Mouse (Mus musculus): ENCODE measurements around the gene Ston1. TPM values are rescaled to one million over a fixed set of nuclear protein-coding genes. Genes with fewer than 3 reads are reported as not detected.

Gene Ston1
- polyA plus RNA-seq, 1 experiment from 2014 or later = 11.5 TPM

DNA sequence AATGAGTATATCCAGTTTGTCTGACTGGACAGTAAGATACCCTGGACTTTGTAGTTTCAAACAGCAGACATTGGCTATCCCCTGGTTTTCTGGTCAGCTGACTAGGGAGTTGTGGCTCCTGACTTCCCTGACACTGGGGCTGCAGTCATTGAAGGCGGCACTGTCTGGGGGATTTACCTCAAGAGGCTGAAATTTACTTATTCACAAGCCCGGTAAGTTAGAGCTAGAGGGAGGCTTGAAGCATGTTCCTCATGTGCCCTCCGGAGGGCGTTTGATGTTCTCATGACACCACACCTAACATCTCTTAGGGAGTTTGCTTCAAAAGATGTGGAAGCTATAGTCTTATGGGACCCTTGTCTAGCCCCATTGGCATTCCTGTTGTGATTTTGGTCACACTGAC, 40.8 kb upstream of the Ston1 start:
- Histone ChIP-seq H3K4me1 (ENCODE audit: control insufficient read depth, insufficient read depth, low read length) (0 out of 2 replicates have a peak, but pooled peaks cover 9% of the 10 kb centered on the region), H3K27me3 (ENCODE audit: control insufficient read depth, insufficient read depth, low read length) (no peaks in the 10 kb centered on the region), H3K9me3 (ENCODE audit: control insufficient read depth, low read length) (no peaks in the 10 kb centered on the region), H3K27ac (ENCODE audit: low read depth, low read length) (no peak overlapping the region), H3K4me2 (replicated peaks; ENCODE audit: low read depth, low read length) (no peak overlapping the region), H3K4me3 (ENCODE audit: low read length) (no peak overlapping the region), H3K9ac (ENCODE audit: low read depth, low read length) (no peak overlapping the region), H3K36me3 (ENCODE audit: control insufficient read depth, insufficient read depth, low read length) (peaks cover 13% of the 10 kb centered on the region; the same call in 1 of the 2 replicates)
- WGBS = 84% methylated on average over 4 of the region's 4 CpGs
- ATAC-seq (ENCODE audit: low FRiP score, low TSS enrichment) = no peak

DNA sequence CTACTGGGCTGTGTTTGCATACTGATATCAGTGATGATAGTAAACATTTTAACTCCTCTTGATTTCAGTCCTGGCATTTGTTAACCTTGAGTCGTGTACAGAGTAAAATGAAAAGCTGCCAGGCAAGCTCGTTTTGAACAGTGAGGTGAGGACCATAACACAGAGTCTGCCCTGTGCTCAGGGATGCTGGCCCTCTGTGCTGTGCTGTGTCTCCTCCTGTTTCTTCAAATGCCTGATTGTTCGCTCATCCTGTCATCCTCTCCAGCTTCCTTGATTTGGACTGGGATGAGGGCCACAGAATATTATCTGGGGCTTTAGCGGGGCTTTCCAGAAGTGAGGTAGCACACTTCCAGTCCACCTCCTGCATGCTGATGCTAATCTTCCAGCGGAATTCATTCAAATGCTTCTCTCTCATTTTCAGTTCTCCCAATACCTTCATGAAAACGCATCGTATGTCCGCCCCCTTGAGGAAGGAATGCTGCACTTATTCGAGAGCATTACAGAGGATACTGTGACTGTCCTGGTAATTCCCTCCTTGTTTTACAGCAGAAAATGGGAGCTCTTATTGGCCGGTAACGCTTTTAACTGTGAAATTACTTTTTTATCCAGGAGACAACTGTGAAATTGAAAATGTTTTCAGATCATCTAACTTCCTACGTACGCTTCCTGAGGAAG, 39.2 kb upstream of the Ston1 start:
- Histone ChIP-seq H3K9ac (ENCODE audit: low read depth, low read length) (no peak overlapping the region), H3K27me3 (ENCODE audit: control insufficient read depth, insufficient read depth, low read length) (no peaks in the 10 kb centered on the region), H3K36me3 (ENCODE audit: control insufficient read depth, insufficient read depth, low read length) (peaks cover 16% of the 10 kb centered on the region; the same call in 1 of the 2 replicates), H3K9me3 (ENCODE audit: control insufficient read depth, low read length) (no peaks in the 10 kb centered on the region), H3K4me2 (replicated peaks; ENCODE audit: low read depth, low read length) (no peak overlapping the region), H3K27ac (ENCODE audit: low read depth, low read length) (no peak overlapping the region), H3K4me3 (ENCODE audit: low read length) (no peak overlapping the region), H3K4me1 (ENCODE audit: control insufficient read depth, insufficient read depth, low read length) (no peaks in the 10 kb centered on the region)
- WGBS = 45% methylated on average over 13 of the region's 13 CpGs
- peak; percentile 84; the same call in 1 of the 2 replicates for ATAC-seq (ENCODE audit: low FRiP score, low TSS enrichment)

DNA sequence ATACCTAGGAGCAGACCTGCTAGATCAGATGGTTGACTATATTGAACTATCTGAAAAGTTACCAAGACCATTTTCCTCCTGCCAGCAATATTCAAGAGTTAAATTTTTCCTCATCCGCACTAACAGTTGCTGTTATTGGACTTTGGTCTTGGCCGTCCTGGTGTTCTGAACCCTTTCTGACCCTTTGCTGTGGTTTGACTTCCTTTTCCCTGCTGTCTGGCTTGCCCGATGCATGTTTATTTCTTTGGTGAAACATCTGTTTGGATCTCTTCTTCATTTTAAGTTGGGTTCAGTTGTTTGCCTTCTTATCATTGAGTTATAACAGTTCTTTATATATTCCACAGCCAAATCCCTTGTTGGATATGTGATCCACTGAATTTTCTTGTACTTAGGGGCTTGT, 33.9 kb upstream of the Ston1 start:
- no peak overlapping the region for H3K27ac ChIP-seq (ENCODE audit: low read depth, low read length)
- no peaks in the 10 kb centered on the region for H3K27me3 ChIP-seq (ENCODE audit: control insufficient read depth, insufficient read depth, low read length)
- no peak overlapping the region for H3K9ac ChIP-seq (ENCODE audit: low read depth, low read length)
- H3K4me3 ChIP-seq (ENCODE audit: low read length) = no peak overlapping the region
- H3K36me3 ChIP-seq (ENCODE audit: control insufficient read depth, insufficient read depth, low read length) = peaks cover 24% of the 10 kb centered on the region; the same call in 1 of the 2 replicates
- H3K4me2 ChIP-seq (replicated peaks; ENCODE audit: low read depth, low read length) = no peak overlapping the region
- no peaks in the 10 kb centered on the region for H3K9me3 ChIP-seq (ENCODE audit: control insufficient read depth, low read length)
- ATAC-seq (ENCODE audit: low FRiP score, low TSS enrichment) = no peak
- H3K4me1 ChIP-seq (ENCODE audit: control insufficient read depth, insufficient read depth, low read length) = no peaks in the 10 kb centered on the region
- 61% methylated on average over 3 of the region's 3 CpGs for WGBS

- no peak overlapping the region for H3K4me3 ChIP-seq (ENCODE audit: low read length)
- no peaks in the 10 kb centered on the region for H3K9me3 ChIP-seq (ENCODE audit: control insufficient read depth, low read length)
- H3K9ac ChIP-seq (ENCODE audit: low read depth, low read length) = no peak overlapping the region
- no peak for ATAC-seq (ENCODE audit: low FRiP score, low TSS enrichment)
- no peak overlapping the region for H3K27ac ChIP-seq (ENCODE audit: low read depth, low read length)
- WGBS = 84% methylated on average over 10 of the region's 10 CpGs
- no peaks in the 10 kb centered on the region for H3K4me1 ChIP-seq (ENCODE audit: control insufficient read depth, insufficient read depth, low read length)
- no peaks in the 10 kb centered on the region for H3K27me3 ChIP-seq (ENCODE audit: control insufficient read depth, insufficient read depth, low read length)
- no peak overlapping the region for H3K4me2 ChIP-seq (replicated peaks; ENCODE audit: low read depth, low read length)
- H3K36me3 ChIP-seq (ENCODE audit: control insufficient read depth, insufficient read depth, low read length) = peaks cover 49% of the 10 kb centered on the region; the same call in 1 of the 2 replicates
Observed at GRCm38 (mm10) chr17:88569807-88570540, 27.5 kb upstream of the Ston1 start.

DNA sequence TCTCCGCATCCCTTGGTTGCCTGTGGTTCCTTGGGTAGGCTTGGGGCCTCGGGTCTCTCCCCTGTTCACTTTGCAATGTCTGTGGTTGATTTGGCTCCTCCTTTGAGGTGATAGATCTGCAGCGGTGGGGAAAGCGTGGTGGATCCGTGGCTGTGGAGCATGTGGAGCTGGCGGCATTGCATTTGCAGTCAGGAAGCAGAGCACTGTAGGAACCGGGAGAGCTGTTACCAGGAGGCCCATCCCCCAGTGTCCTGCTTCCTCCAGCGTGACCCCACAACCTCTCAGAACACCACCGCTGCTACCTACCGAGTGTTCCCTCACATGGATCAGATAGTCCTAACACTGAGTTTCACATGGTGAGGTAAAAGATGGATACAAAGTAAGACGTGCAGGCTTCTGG, 26.7 kb upstream of the Ston1 start:
- no peak for ATAC-seq (ENCODE audit: low FRiP score, low TSS enrichment)
- H3K9ac ChIP-seq (ENCODE audit: low read depth, low read length) = no peak overlapping the region
- no peak overlapping the region for H3K27ac ChIP-seq (ENCODE audit: low read depth, low read length)
- H3K4me1 ChIP-seq (ENCODE audit: control insufficient read depth, insufficient read depth, low read length) = no peaks in the 10 kb centered on the region
- no peak overlapping the region for H3K4me2 ChIP-seq (replicated peaks; ENCODE audit: low read depth, low read length)
- 83% methylated on average over 11 of the region's 11 CpGs for WGBS
- H3K9me3 ChIP-seq (ENCODE audit: control insufficient read depth, low read length) = no peaks in the 10 kb centered on the region
- no peak overlapping the region for H3K4me3 ChIP-seq (ENCODE audit: low read length)
- H3K36me3 ChIP-seq (ENCODE audit: control insufficient read depth, insufficient read depth, low read length) = peaks cover 48% of the 10 kb centered on the region; the same call in 1 of the 2 replicates
- H3K27me3 ChIP-seq (ENCODE audit: control insufficient read depth, insufficient read depth, low read length) = no peaks in the 10 kb centered on the region

- 47% methylated on average over 5 of the region's 5 CpGs for WGBS
- Histone ChIP-seq H3K4me1 (ENCODE audit: control insufficient read depth, insufficient read depth, low read length) (no peaks in the 10 kb centered on the region), H3K27ac (ENCODE audit: low read depth, low read length) (no peak overlapping the region), H3K9me3 (ENCODE audit: control insufficient read depth, low read length) (no peaks in the 10 kb centered on the region), H3K4me3 (ENCODE audit: low read length) (no peak overlapping the region), H3K27me3 (ENCODE audit: control insufficient read depth, insufficient read depth, low read length) (no peaks in the 10 kb centered on the region), H3K9ac (ENCODE audit: low read depth, low read length) (no peak overlapping the region), H3K36me3 (ENCODE audit: control insufficient read depth, insufficient read depth, low read length) (peaks cover 36% of the 10 kb centered on the region; the same call in 1 of the 2 replicates), H3K4me2 (replicated peaks; ENCODE audit: low read depth, low read length) (no peak overlapping the region)
- no peak for ATAC-seq (ENCODE audit: low FRiP score, low TSS enrichment)
Observed at GRCm38 (mm10) chr17:88574811-88575210, 22.7 kb upstream of the Ston1 start.

- ATAC-seq (ENCODE audit: low FRiP score, low TSS enrichment) = no peak
- Histone ChIP-seq H3K9me3 (ENCODE audit: control insufficient read depth, low read length) (no peaks in the 10 kb centered on the region), H3K4me2 (replicated peaks; ENCODE audit: low read depth, low read length) (no peak overlapping the region), H3K4me3 (ENCODE audit: low read length) (no peak overlapping the region), H3K27me3 (ENCODE audit: control insufficient read depth, insufficient read depth, low read length) (no peaks in the 10 kb centered on the region), H3K9ac (ENCODE audit: low read depth, low read length) (no peak overlapping the region), H3K27ac (ENCODE audit: low read depth, low read length) (no peak overlapping the region), H3K4me1 (ENCODE audit: control insufficient read depth, insufficient read depth, low read length) (no peaks in the 10 kb centered on the region), H3K36me3 (ENCODE audit: control insufficient read depth, insufficient read depth, low read length) (peaks cover 31% of the 10 kb centered on the region)
- WGBS = 84% methylated on average over 20 of the region's 20 CpGs
Observed at GRCm38 (mm10) chr17:88578522-88579242, 18.8 kb upstream of the Ston1 start.

GRCm38 (mm10) chr17:88580556-88580955, 16.9 kb upstream of the Ston1 start:
- Histone ChIP-seq H3K9me3 (ENCODE audit: control insufficient read depth, low read length) (no peaks in the 10 kb centered on the region; the same call in 1 of the 2 replicates), H3K36me3 (ENCODE audit: control insufficient read depth, insufficient read depth, low read length) (peaks cover 42% of the 10 kb centered on the region), H3K4me3 (ENCODE audit: low read length) (no peak overlapping the region), H3K4me2 (replicated peaks; ENCODE audit: low read depth, low read length) (no peak overlapping the region), H3K4me1 (ENCODE audit: control insufficient read depth, insufficient read depth, low read length) (no peaks in the 10 kb centered on the region), H3K9ac (ENCODE audit: low read depth, low read length) (no peak overlapping the region), H3K27me3 (ENCODE audit: control insufficient read depth, insufficient read depth, low read length) (no peaks in the 10 kb centered on the region), H3K27ac (ENCODE audit: low read depth, low read length) (no peak overlapping the region)
- ATAC-seq (ENCODE audit: low FRiP score, low TSS enrichment) = no peak
- WGBS = 77% methylated on average over 6 of the region's 6 CpGs

All from kidney, embryonic 14.5 days (tissue).